Mouse (Mus musculus) heart, embryonic 16.5 days (tissue): ENCODE measurements at regions not wholly inside any gene's neighbourhood (a gene's known extent, or its start where the extent isn't known, plus 50 kb on each side); places are given as distances from the start of the nearest gene placed in this dataset.

Experiments
- ATAC-seq: fragments of 200-750 bp; cut with Nextera tagmentation; replicated peaks from 2 replicates; pipeline ENCODE4 v1.8.0; 2017; ENCODE audit warnings: moderate number of reproducible peaks; ENCODE audit not compliant: insufficient read depth, low FRiP score; ENCODE audit errors: extremely low read depth
- H3K27ac ChIP-seq: fragments of 300-500 bp; sonication (generic); 2 replicates; pipeline ENCODE4 v1.5.1; 2014; ENCODE audit warnings: mild to moderate bottlenecking, low read length, control low read depth, moderate library complexity
- H3K27me3 ChIP-seq: fragments of 300-500 bp; sonication (generic); 2 replicates; pipeline ENCODE4 v1.6.1; 2014; ENCODE audit warnings: low read length, mixed read lengths; ENCODE audit not compliant: control insufficient read depth, insufficient read depth
- H3K36me3 ChIP-seq: fragments of 300-500 bp; sonication (generic); 2 replicates; pipeline ENCODE4 v1.6.1; 2014; ENCODE audit not compliant: control insufficient read depth, insufficient read depth
- H3K4me1 ChIP-seq: fragments of 300-500 bp; sonication (generic); 2 replicates; pipeline ENCODE4 v1.6.1; 2014; ENCODE audit warnings: low read length, mixed read lengths; ENCODE audit not compliant: control insufficient read depth, insufficient read depth
- H3K4me2 ChIP-seq: fragments of 300-500 bp; sonication (generic); 2 replicates; pipeline ENCODE4 v1.6.1; 2014; ENCODE audit warnings: low read depth, mild to moderate bottlenecking, control low read depth, low read length
- H3K4me3 ChIP-seq: fragments of 300-500 bp; sonication (generic); 2 replicates; pipeline ENCODE4 v1.5.1; 2014; ENCODE audit warnings: mild to moderate bottlenecking, control low read depth, low read length
- H3K9ac ChIP-seq: fragments of 300-500 bp; sonication (generic); 2 replicates; pipeline ENCODE4 v1.6.1; 2014; ENCODE audit warnings: low read length, control low read depth
- H3K9me3 ChIP-seq: fragments of 300-500 bp; sonication (generic); replicated peaks from 2 replicates; pipeline ENCODE4 v1.6.1; 2016; ENCODE audit warnings: low read length; ENCODE audit not compliant: control insufficient read depth
- WGBS: fragments of 180-500 bp; shearing (Covaris S2); extraction: QIAGEN DNeasy Blood & Tissue Kit; methylation state at CpG from one replicate; pipeline ENCODE4 v1.1.7; 2014; 5-methylcytosine and 5-hydroxymethylcytosine counted together

GRCm38 (mm10) chr12:25148099-25148498 is 51.2 kb upstream of the Id2 start:
- Histone ChIP-seq H3K9ac (no peak overlapping the region), H3K9me3 (no peaks in the 10 kb centered on the region), H3K36me3 (no peaks in the 10 kb centered on the region), H3K27me3 (no peaks in the 10 kb centered on the region), H3K4me1 (no peaks in the 10 kb centered on the region), H3K27ac (no peak overlapping the region), H3K4me2 (no peak overlapping the region), H3K4me3 (no peak overlapping the region)
- no peak for ATAC-seq
- 82% methylated on average over 6 of the region's 6 CpGs for WGBS
